Mouse (Mus musculus) hindbrain, embryonic 15.5 days (tissue): ENCODE results near the gene Gli3. TPM values are rescaled to one million over a fixed set of nuclear protein-coding genes. Genes with fewer than 3 reads are reported as not detected.

Experiments used
- ATAC-seq: fragments of 200-750 bp; cut with Nextera tagmentation; 2 replicates; pipeline ENCODE4 v1.8.0; 2017; ENCODE audit warnings: low read depth, moderate number of reproducible peaks, moderate TSS enrichment; ENCODE audit not compliant: low FRiP score
- H3K27ac ChIP-seq: fragments of 300-500 bp; sonication (generic); replicated peaks from 2 replicates; pipeline ENCODE4 v1.5.1; 2015; ENCODE audit warnings: mild to moderate bottlenecking, inconsistent platforms
- H3K27me3 ChIP-seq: fragments of 300-500 bp; sonication (generic); 2 replicates; pipeline ENCODE4 v1.6.1; 2015; ENCODE audit warnings: control low read depth, inconsistent platforms
- H3K36me3 ChIP-seq: fragments of 300-500 bp; sonication (generic); 2 replicates; pipeline ENCODE4 v1.6.1; 2015; ENCODE audit warnings: control low read depth, inconsistent platforms
- H3K4me1 ChIP-seq: fragments of 300-500 bp; sonication (generic); replicated peaks from 2 replicates; pipeline ENCODE4 v1.6.1; 2015; ENCODE audit warnings: control low read depth, inconsistent platforms
- H3K4me2 ChIP-seq: fragments of 300-500 bp; sonication (generic); 2 replicates; pipeline ENCODE4 v1.6.1; 2015; ENCODE audit warnings: moderate library complexity, mild to moderate bottlenecking, inconsistent platforms
- H3K4me3 ChIP-seq: fragments of 300-500 bp; sonication (generic); 2 replicates; pipeline ENCODE4 v1.5.1; 2015; ENCODE audit warnings: mild to moderate bottlenecking, inconsistent platforms
- H3K9ac ChIP-seq: fragments of 300-500 bp; sonication (generic); 2 replicates; pipeline ENCODE4 v1.6.1; 2015; ENCODE audit warnings: inconsistent platforms
- H3K9me3 ChIP-seq: fragments of 300-500 bp; sonication (generic); 2 replicates; pipeline ENCODE4 v1.6.1; 2016; ENCODE audit warnings: control low read depth, inconsistent platforms
- WGBS: fragments of 180-500 bp; shearing (Covaris S2); methylation state at CpG from one replicate; pipeline ENCODE4 v1.1.7; 2015; 5-methylcytosine and 5-hydroxymethylcytosine counted together
- polyA plus RNA-seq: library from polyadenylated mRNA; unstranded; fragments of >200 nt; fragmentation: Nextera tagmentation; extraction: Ambion mirVana; gene quantifications from 2 replicates; pipeline ENCODE4 v1.2.1, GENCODE M21; 2015

Gene Gli3
- polyA plus RNA-seq, 1 experiment from 2014 or later = 5.4 TPM

DNA sequence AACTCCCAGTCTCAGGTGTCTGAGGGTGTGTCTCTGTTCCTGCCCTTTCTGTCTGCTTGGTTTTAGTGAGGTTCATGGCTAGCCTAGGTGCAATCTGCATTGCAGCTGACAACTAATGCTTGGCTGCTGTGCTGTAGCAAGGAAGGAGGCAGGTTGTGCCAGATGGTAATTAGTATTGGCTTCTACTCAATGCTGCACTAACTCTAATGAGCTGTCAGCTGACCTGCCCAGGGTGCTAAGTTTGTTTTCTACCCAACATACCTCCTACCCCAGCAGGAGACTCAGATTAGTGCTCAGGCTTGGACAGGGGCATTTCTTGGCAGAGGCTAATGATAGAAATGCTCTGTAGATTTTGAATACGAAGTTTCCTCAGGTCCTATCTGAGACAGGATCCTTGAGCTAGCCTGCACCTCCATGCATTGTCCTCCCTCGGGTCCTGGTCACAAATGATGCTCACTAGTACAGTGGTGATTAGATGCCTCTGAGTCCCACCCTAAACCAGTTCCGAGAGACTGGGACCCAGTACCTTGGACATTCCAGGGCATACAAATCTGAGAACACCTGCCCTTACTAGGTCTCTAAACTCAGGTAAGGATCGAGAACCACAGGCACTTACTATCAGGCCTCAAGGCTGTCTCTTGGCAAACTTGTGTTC is 214.2 kb downstream of the Gli3 start:
- Histone ChIP-seq H3K4me3 (no peak overlapping the region), H3K9ac (no peak overlapping the region), H3K27me3 (no peaks in the 10 kb centered on the region), H3K4me2 (no peak overlapping the region), H3K4me1 (no peaks in the 10 kb centered on the region), H3K36me3 (no peaks in the 10 kb centered on the region), H3K9me3 (no peaks in the 10 kb centered on the region), H3K27ac (no peak overlapping the region)
- WGBS = 88% methylated on average over 4 of the region's 4 CpGs
- ATAC-seq = peak; percentile 60; the same call in 1 of the 2 replicates

DNA sequence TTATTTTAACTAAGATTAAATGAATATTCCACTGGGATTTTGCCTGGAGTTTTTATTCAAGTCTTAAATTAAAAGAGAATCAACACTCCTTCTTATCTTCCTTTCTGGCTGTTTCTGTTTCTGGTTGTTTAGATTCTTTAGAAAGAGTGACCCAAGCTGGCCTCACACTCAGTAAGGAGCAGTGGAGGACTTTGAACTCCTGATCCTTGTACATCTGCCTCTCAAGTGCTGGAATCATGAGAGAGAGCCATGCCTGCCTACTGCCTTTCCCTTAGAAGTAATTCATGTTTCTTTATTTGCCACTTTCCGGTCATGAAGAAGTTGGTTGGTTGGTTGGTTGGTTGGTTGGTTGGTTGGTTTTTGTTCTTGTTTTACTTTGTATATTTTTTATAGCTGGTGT is 218.5 kb downstream of the Gli3 start:
- Histone ChIP-seq H3K4me2 (no peak overlapping the region), H3K4me3 (no peak overlapping the region), H3K27ac (no peak overlapping the region), H3K9ac (no peak overlapping the region), H3K9me3 (no peaks in the 10 kb centered on the region), H3K27me3 (no peaks in the 10 kb centered on the region), H3K36me3 (no peaks in the 10 kb centered on the region), H3K4me1 (no peaks in the 10 kb centered on the region)
- WGBS = 97% methylated on average over 1 of the region's 1 CpGs
- no peak for ATAC-seq

DNA sequence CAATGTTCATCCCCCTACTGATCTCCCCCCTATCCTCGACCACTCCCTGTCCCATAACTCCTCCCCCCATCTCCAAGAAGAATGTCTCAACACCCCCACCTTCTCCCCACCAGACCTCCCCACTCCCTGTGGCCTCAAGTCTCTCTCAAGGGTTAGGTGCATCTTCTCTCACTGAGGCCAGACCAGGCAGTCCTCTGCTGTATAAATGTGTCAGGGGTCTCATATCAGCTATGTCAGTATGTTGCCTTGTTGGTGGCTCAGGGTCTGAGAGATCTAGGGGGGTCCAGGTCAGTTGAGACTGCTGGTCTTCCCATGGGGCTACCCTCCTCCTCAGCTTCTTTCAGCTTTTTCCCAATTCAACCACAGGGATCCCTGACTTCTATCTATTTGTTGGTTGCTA is 220.0 kb downstream of the Gli3 start:
- 57% methylated on average over 1 of the region's 1 CpGs for WGBS
- Histone ChIP-seq H3K9ac (no peak overlapping the region), H3K4me1 (no peaks in the 10 kb centered on the region), H3K4me3 (no peak overlapping the region), H3K27ac (no peak overlapping the region), H3K27me3 (no peaks in the 10 kb centered on the region), H3K9me3 (no peaks in the 10 kb centered on the region), H3K4me2 (no peak overlapping the region), H3K36me3 (no peaks in the 10 kb centered on the region)
- ATAC-seq = no peak

DNA sequence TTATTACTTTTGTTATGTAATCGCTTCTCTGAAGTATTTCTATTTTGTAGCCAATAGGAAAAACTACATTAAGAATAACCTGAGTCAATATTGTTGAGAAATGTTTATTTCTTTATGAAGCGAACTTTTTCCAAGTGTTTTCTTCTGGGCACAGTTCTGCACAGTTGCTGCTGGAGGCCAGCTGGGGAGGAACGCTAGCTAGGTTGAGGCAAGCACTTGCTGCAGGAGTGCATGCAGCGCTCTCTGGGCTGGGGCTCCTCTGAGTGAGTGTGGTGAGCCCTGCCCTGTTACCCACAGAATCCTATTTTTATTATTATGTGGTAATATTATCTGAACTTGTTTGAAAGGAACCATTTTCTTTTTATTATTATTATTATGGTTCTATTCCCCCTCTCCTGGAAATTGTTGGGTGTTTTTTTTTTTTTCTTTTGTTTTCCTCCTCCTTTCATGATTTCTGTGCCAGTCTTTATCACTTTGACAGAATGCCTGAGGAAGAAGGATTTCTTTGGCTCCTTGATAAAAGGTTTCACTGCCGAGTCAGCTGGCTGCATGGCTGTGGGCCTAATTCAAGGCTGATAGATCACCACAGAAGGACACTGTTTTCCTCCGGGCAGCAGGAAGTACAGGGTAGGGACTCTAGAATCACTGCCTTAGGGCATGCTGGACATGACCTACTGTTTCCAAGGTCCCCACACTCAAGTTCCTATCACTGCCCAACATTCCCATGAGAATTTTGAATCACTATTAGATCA is 225.2 kb downstream of the Gli3 start:
- Histone ChIP-seq H3K27me3 (no peaks in the 10 kb centered on the region), H3K9ac (no peak overlapping the region), H3K27ac (no peak overlapping the region), H3K4me3 (no peak overlapping the region), H3K36me3 (no peaks in the 10 kb centered on the region), H3K4me1 (no peaks in the 10 kb centered on the region), H3K4me2 (no peak overlapping the region), H3K9me3 (no peaks in the 10 kb centered on the region)
- no peak for ATAC-seq
- 64% methylated on average over 6 of the region's 6 CpGs for WGBS

DNA sequence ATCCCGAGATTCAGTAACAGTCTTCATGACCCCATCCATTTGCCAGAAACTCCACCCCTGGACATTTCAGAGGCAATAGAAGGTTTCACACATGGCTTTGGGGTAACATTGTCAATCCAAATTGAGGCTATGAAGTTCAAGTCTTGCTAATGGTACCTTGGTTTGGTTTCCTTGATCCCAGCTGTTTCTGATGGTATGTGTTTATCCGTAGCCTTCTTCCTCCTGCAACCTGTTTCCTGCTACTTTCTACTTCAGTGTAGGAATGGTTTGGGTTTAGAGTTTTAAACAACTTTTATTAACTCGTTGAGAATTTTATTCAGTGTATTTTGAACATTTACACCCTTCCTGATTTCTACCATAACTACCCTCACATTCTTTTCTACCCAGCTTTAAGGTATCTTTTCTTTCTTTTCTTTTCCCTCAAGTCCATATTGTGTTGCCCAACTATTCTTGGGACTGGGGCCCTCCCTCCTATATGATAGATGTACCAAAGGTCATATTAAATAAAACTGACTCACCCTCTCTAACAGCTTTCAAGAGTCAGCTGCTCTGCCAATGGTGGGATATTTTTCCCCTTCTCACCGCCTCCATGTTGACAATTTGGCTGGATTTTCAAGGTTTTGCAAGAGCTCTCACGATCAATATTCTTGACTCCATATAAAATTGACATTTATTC is 225.9 kb downstream of the Gli3 start:
- no peaks in the 10 kb centered on the region for H3K4me1 ChIP-seq
- no peak overlapping the region for H3K27ac ChIP-seq
- H3K27me3 ChIP-seq = no peaks in the 10 kb centered on the region
- no peak overlapping the region for H3K4me3 ChIP-seq
- no peaks in the 10 kb centered on the region for H3K36me3 ChIP-seq
- WGBS = 91% methylated on average over 5 of the region's 5 CpGs
- H3K9ac ChIP-seq = no peak overlapping the region
- H3K4me2 ChIP-seq = no peak overlapping the region
- no peak for ATAC-seq
- H3K9me3 ChIP-seq = no peaks in the 10 kb centered on the region

DNA sequence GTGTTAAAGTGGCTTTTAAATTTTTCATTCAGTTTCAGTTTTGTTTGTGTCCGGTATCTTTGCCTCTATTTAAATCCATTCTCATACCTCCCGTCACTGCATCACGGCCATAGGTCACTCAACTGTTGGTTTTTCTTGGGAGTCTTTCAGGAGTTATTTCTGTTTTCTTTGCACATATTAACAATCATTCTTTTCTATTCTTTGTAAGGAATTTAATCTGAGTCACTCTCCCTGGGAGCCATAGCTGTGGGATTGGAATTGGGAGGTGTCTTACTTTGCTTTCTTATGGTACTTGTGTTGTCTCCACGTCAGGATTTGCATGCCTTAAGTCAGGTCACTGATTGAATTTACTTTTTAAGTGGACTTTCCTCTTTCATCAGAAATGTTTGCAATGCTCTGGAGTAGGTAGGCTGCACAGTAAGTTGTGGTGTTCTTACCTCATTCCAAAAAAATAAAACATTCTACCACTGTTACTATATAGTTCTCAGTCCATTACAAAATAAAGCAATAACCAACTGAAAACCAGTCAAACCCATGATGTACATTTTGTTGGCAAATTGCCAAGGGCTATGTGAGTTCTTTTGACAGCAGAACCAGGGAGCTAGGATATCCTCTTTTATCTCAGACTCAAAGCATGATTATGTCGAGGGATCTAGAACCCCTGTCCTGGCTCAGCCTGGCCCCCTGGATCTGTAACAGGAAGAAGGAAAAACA is 228.9 kb downstream of the Gli3 start:
- H3K27me3 ChIP-seq = no peaks in the 10 kb centered on the region
- H3K4me3 ChIP-seq = no peak overlapping the region
- H3K27ac ChIP-seq = no peak overlapping the region
- no peak overlapping the region for H3K4me2 ChIP-seq
- no peak overlapping the region for H3K9ac ChIP-seq
- no peaks in the 10 kb centered on the region for H3K4me1 ChIP-seq
- WGBS = 62% methylated on average over 5 of the region's 5 CpGs
- H3K9me3 ChIP-seq = no peaks in the 10 kb centered on the region
- no peak for ATAC-seq
- H3K36me3 ChIP-seq = no peaks in the 10 kb centered on the region

DNA sequence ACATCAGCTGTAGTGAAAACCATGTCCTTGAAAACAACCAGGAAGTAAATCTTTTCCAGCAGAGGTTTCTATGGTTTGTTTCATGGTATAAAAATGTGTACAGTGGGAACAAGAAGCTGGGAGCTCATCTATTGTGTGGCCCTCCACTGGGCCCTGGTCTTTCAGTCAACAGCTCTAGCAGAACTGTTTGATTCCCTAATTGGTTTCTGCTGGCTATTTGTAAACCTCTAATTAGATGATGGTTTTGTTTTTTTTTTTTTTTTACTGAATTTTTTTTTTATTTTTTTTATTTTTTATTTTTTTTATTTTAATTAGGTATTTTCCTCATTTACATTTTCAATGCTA is 229.4 kb downstream of the Gli3 start:
- Histone ChIP-seq H3K9ac (no peak overlapping the region), H3K4me1 (no peaks in the 10 kb centered on the region), H3K27me3 (no peaks in the 10 kb centered on the region), H3K36me3 (no peaks in the 10 kb centered on the region), H3K27ac (no peak overlapping the region), H3K4me2 (no peak overlapping the region), H3K4me3 (no peak overlapping the region), H3K9me3 (no peaks in the 10 kb centered on the region)
- no peak for ATAC-seq

DNA sequence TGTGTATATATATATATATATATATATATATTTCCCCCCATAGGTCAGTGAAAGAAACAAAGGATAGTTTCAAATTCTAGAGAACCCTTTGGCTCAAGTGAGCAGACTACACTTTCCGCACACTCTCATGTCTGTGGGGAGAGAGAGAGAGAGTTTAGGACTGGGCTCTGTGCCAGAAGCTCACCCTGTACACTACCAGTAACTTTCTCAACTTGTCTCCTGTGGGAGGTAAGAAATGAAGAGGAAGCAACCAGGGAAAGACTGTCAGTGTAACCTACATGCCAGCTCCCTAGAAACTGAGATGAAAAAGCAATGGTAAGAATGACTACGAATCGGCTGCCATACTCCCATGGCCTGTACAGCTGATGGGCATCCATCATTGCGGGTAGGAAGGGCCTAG is 235.2 kb downstream of the Gli3 start:
- no peaks in the 10 kb centered on the region for H3K9me3 ChIP-seq
- no peaks in the 10 kb centered on the region for H3K27me3 ChIP-seq
- no peak for ATAC-seq
- WGBS = 87% methylated on average over 4 of the region's 4 CpGs
- no peak overlapping the region for H3K27ac ChIP-seq
- H3K4me1 ChIP-seq = no peaks in the 10 kb centered on the region
- H3K4me3 ChIP-seq = no peak overlapping the region
- H3K36me3 ChIP-seq = no peaks in the 10 kb centered on the region
- no peak overlapping the region for H3K4me2 ChIP-seq
- no peak overlapping the region for H3K9ac ChIP-seq

DNA sequence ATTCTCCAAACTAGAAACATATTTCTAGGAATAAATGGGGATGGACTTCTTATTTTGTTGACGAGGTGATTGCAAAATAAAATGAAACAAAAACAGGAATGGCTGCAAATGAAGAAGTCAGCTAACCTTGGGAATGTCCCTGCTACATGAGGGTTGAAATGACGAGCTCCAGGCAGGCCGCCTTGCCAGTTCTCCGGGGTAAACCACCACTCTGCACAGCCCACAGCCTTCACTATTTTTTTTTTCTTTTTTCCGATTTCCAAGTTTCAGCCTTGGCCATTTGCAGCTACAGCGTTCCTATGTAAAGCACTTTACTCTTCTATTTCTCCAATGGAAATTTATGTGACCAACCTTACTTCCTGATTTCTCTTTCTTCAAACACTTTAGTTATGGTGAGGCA is 236.1 kb downstream of the Gli3 start:
- no peak overlapping the region for H3K27ac ChIP-seq
- WGBS = 90% methylated on average over 6 of the region's 6 CpGs
- no peaks in the 10 kb centered on the region for H3K4me1 ChIP-seq
- H3K36me3 ChIP-seq = no peaks in the 10 kb centered on the region
- H3K4me2 ChIP-seq = no peak overlapping the region
- no peaks in the 10 kb centered on the region for H3K27me3 ChIP-seq
- H3K9ac ChIP-seq = no peak overlapping the region
- no peak for ATAC-seq
- H3K9me3 ChIP-seq = no peaks in the 10 kb centered on the region
- no peak overlapping the region for H3K4me3 ChIP-seq

DNA sequence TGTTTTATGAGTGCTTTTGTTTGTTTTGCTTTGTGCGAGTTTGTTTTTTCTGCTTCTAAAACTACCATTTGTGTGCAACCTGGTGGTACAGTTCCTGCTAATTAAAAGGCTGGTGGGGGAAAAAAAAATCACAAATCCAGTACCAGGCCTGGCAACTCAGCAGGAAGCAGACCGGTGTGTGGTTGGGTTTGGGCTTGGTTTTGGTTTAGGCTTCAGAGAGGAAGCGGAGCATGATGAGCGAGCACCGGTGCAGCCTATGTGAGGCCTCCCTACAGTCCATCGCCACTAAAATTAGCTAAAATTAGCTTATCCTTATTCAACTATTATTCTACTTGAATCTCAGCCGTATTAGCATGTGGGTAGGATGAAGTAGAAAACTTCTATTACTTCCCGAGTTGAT is 241.6 kb downstream of the Gli3 start:
- Histone ChIP-seq H3K9me3 (no peaks in the 10 kb centered on the region), H3K27ac (no peak overlapping the region), H3K9ac (no peak overlapping the region), H3K4me1 (peaks cover 9% of the 10 kb centered on the region; the same call in 1 of the 2 replicates), H3K27me3 (no peaks in the 10 kb centered on the region), H3K36me3 (no peaks in the 10 kb centered on the region), H3K4me3 (no peak overlapping the region), H3K4me2 (no peak overlapping the region)
- 75% methylated on average over 8 of the region's 8 CpGs for WGBS
- no peak for ATAC-seq

DNA sequence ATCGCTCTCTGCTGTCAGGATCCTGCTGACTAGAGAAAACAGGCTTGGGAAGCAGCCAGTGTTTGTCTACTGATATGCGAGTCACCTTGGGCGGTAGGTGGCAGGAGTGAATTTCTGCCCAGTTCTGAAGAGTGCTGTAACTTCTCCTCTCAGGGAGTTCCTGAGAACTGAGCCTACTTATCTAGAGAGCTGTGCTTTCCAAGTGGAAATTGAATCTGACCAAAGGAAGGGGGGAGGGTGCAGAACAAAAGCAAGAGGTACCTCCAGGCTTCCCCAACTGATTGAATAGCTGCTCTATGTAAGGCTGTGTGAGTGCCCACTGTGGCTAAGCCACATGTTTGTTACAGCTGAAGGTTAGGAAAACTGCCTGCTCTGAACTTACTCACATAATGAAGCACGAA is 244.4 kb downstream of the Gli3 start:
- Histone ChIP-seq H3K4me1 (peaks cover 9% of the 10 kb centered on the region; the same call in 1 of the 2 replicates), H3K9ac (no peak overlapping the region), H3K4me3 (no peak overlapping the region), H3K36me3 (no peaks in the 10 kb centered on the region), H3K27me3 (no peaks in the 10 kb centered on the region), H3K27ac (0 out of 2 replicates have a peak overlapping the region, but pooled peaks have one; percentile 5), H3K9me3 (no peaks in the 10 kb centered on the region), H3K4me2 (no peak overlapping the region)
- ATAC-seq = no peak
- WGBS = 30% methylated on average over 4 of the region's 4 CpGs

DNA sequence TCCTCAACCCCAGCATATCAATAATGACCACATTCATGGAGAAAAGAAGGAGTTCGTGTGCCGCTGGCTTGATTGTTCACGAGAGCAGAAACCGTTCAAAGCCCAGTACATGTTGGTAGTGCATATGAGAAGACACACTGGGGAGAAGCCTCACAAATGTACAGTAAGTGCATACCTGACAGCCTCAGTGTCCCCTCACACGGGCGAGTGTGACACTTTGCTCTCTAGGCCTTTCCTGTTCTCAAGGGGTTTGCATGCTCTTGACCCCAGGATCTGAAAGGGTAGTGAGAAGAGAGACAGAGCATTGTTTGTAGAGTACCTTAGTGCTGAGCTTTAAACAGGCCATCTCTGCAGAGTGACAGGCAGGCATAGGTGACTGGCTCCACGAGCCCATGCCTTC is 250.5 kb downstream of the Gli3 start:
- 0 out of 2 replicates have a peak, but pooled peaks have one; percentile 50 for ATAC-seq
- Histone ChIP-seq H3K36me3 (no peaks in the 10 kb centered on the region), H3K9me3 (no peaks in the 10 kb centered on the region), H3K4me2 (no peak overlapping the region), H3K4me3 (no peak overlapping the region), H3K9ac (no peak overlapping the region), H3K4me1 (peaks cover 6% of the 10 kb centered on the region; the same call in 1 of the 2 replicates), H3K27ac (no peak overlapping the region), H3K27me3 (no peaks in the 10 kb centered on the region)
- WGBS = 77% methylated on average over 7 of the region's 7 CpGs
